Mouse (Mus musculus) lung, postnatal 0 days (tissue): ENCODE data around the gene Gtf2ird1. TPM values are rescaled to one million over a fixed set of nuclear protein-coding genes. Genes with fewer than 3 reads are reported as not detected.
"Not testable (repeated sequence)": the region's sequence is repeated elsewhere in the genome, so short reads cannot be mapped to it uniquely, and the experiment has no call there.

Experiments
- ATAC-seq: fragments of 200-750 bp; cut with Nextera tagmentation; 2 replicates; pipeline ENCODE4 v1.8.0; 2017; ENCODE audit warnings: moderate library complexity
- DNase-seq: peaks from one replicate; pipeline ENCODE4 v3.0.0-alpha.2; 2016; ENCODE audit warnings: low spot score
- H3K27ac ChIP-seq: fragments of 300-500 bp; sonication (generic); 2 replicates; pipeline ENCODE4 v1.5.1; 2014; ENCODE audit warnings: antibody characterized with exemption, mild to moderate bottlenecking, low read length, mixed read lengths
- H3K27me3 ChIP-seq: fragments of 300-500 bp; sonication (generic); replicated peaks from 2 replicates; pipeline ENCODE4 v1.6.1; 2014; ENCODE audit warnings: low read length, mixed read lengths; ENCODE audit not compliant: insufficient read depth
- H3K36me3 ChIP-seq: fragments of 300-500 bp; sonication (generic); 2 replicates; pipeline ENCODE4 v1.6.1; 2014; ENCODE audit warnings: low read length, mixed read lengths; ENCODE audit not compliant: insufficient read depth
- H3K4me1 ChIP-seq: fragments of 300-500 bp; sonication (generic); 2 replicates; pipeline ENCODE4 v1.6.1; 2014; ENCODE audit warnings: antibody characterized with exemption, low read depth, low read length, mixed read lengths; ENCODE audit not compliant: insufficient read depth
- H3K4me2 ChIP-seq: fragments of 300-500 bp; sonication (generic); replicated peaks from 2 replicates; pipeline ENCODE4 v1.6.1; 2014; ENCODE audit warnings: low read depth, mild to moderate bottlenecking, low read length, moderate library complexity, mixed read lengths
- H3K4me3 ChIP-seq: fragments of 300-500 bp; sonication (generic); 2 replicates; pipeline ENCODE4 v1.5.1; 2014; ENCODE audit warnings: low read depth, low read length
- H3K9ac ChIP-seq: fragments of 300-500 bp; sonication (generic); replicated peaks from 2 replicates; pipeline ENCODE4 v1.6.1; 2014; ENCODE audit warnings: low read depth, mild to moderate bottlenecking
- H3K9me3 ChIP-seq: fragments of 300-500 bp; sonication (generic); 2 replicates; pipeline ENCODE4 v1.6.1; 2016; ENCODE audit warnings: low read length, mixed read lengths
- CTCF ChIP-seq: IDR thresholded peaks from 2 replicates; pipeline ENCODE4 v1.5.1; 2016; ENCODE audit warnings: antibody characterized with exemption, mild to moderate bottlenecking
- EP300 ChIP-seq: IDR thresholded peaks from 2 replicates; pipeline ENCODE4 v1.6.1; 2016; ENCODE audit warnings: antibody characterized with exemption, mild to moderate bottlenecking, control low read depth
- WGBS: fragments of 180-500 bp; shearing (Covaris S2); extraction: QIAGEN DNeasy Blood & Tissue Kit; methylation state at CpG from one replicate; pipeline ENCODE4 v1.1.7; 2014; 5-methylcytosine and 5-hydroxymethylcytosine counted together
- polyA plus RNA-seq: library from polyadenylated mRNA; unstranded; fragments of >200 nt; fragmentation: Nextera tagmentation; extraction: Ambion mirVana; gene quantifications from 2 replicates; pipeline ENCODE4 v1.2.1, GENCODE M21; 2015

The Gtf2ird1 gene
- polyA plus RNA-seq, 1 experiment from 2014 or later = 36.1 TPM

DNA sequence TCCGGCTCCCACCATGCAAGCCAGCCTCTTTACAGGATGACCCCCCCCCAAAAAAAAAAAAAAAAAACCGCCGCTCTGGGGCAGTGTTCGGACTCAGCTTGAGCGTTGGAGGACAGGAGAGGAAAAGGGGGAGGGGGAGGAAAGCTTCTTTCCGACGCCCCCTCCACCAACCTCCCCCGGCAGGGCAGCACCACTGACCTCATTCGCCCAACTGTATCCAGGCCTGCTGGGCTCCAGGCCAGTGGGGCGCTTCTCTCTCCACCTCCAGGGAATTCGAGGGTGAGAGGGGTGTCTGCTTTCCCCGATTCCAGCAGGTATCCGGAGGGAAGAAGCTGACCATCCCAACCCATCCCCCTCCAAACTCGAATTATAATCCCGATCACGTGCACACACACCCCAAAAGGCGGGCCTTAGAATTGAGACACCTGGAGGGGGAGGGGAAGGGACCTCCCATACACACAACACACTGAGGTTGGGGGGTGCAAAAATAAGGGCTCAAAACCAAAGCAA is 547 bp downstream of the Gtf2ird1 start:
- Histone ChIP-seq H3K4me1 (peaks cover 5% of the 10 kb centered on the region), H3K27me3 (no peaks in the 10 kb centered on the region), H3K27ac (peak overlapping the region; percentile 79), H3K36me3 (no peaks in the 10 kb centered on the region; the same call in 1 of the 2 replicates), H3K4me3 (peak overlapping the region; percentile 65), H3K9me3 (no peaks in the 10 kb centered on the region), H3K9ac (peak overlapping the region; percentile 69), H3K4me2 (peak overlapping the region; percentile 82)
- no peak for TF ChIP-seq CTCF
- TF ChIP-seq EP300 = no peak
- 4% methylated on average over 11 of the region's 17 CpGs for WGBS
- peak; percentile 50 for ATAC-seq
- DNase-seq = peak; percentile 73

DNA sequence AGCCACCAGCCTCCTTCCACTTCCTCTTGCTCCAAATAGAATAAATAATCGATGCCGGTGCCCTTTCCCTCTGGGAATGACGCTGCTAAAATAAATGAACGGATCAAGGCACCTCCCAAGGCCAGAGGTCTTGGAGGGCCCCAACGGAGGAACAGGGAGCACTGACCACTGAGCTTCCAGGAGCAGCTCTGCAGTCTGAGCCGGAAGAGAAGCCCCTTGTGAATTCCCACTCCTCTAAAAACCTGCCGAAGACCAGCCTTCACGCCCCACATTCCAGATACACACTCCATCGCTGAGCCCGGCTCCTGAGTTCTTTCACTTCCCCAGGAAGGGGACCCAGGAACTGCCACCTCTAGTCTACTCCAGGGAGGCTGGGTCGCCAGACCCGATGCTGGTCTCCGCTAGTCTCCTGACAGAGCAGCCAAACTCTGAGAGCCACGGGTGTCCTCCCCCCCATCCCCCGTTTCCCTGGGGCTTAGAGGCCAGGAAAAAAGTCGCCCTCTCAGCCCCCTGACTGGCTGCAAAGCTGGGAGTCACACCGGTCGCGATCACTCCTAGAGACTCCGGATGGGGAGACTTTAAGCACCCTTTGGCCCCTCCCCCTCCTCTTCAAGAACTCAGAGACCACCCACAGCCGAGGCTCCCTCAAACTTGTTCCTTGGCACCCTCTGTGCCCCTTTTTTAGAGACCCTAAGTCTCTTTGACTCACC is 1.2 kb downstream of the Gtf2ird1 start:
- no peaks in the 10 kb centered on the region; the same call in 1 of the 2 replicates for H3K36me3 ChIP-seq
- peak overlapping the region; percentile 82 for H3K4me2 ChIP-seq
- TF ChIP-seq EP300 (no peak), CTCF (no peak)
- peak overlapping the region; percentile 69 for H3K9ac ChIP-seq
- 2% methylated on average over 21 of the region's 21 CpGs for WGBS
- no peaks in the 10 kb centered on the region for H3K9me3 ChIP-seq
- peak overlapping the region; percentile 65 for H3K4me3 ChIP-seq
- H3K4me1 ChIP-seq = peaks cover 5% of the 10 kb centered on the region
- ATAC-seq (peak; percentile 21), DNase-seq (peak; percentile 68)
- peak overlapping the region; percentile 79 for H3K27ac ChIP-seq
- no peaks in the 10 kb centered on the region for H3K27me3 ChIP-seq

DNA sequence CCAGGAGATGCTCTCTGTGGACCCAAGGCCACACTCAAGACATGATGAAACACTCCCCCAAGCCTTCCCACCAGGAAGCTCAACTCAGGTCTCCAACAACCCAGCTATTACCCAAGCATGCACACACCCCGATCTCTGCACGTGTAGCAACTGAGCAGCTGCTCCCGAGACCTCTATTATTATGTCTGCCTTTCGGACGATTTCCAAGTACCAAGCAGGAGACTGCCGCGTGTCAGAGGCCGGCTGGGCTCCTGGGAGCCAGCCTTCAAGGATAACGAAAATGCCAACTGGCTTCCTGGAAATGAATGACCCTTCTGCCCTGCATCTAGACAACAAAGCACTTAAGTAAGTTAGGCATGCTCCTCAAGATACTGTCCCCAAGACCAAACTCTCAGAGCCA is 2.1 kb downstream of the Gtf2ird1 start:
- TF ChIP-seq CTCF = no peak
- no peak for TF ChIP-seq EP300
- no peak overlapping the region for H3K4me3 ChIP-seq

DNA sequence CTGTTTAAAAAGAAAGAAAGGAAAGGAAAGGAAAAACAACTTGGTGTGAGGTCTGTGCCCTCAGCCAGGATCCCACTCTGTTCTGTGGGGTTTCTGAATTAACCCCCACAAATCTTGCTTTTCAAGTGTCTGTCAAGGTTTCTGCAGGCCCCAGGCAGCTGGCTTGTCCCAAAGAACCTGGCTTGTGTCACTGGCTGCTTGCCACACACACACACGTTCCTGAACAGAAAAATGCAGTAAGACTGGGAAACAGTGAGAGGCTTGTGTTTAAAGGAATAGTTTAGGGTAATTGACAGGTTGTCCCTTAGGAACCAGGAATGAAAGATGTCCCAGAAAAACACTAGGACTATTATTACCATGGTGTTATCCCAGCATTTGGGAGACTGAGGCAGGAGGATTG is 2.9 kb downstream of the Gtf2ird1 start:
- H3K27ac ChIP-seq = no peak overlapping the region

More for the DNA sequence above, 2.1 kb downstream of the Gtf2ird1 start:
- Histone ChIP-seq H3K4me2 (peak overlapping the region; percentile 82; the same call in 1 of the 2 replicates), H3K27ac (peak overlapping the region; percentile 79; the same call in 1 of the 2 replicates), H3K9me3 (no peaks in the 10 kb centered on the region), H3K36me3 (no peaks in the 10 kb centered on the region; the same call in 1 of the 2 replicates), H3K9ac (no peak overlapping the region), H3K4me1 (peaks cover 5% of the 10 kb centered on the region), H3K27me3 (no peaks in the 10 kb centered on the region)
- no peak for ATAC-seq
- peak; percentile 50 for DNase-seq
- 14% methylated on average over 9 of the region's 9 CpGs for WGBS

DNA sequence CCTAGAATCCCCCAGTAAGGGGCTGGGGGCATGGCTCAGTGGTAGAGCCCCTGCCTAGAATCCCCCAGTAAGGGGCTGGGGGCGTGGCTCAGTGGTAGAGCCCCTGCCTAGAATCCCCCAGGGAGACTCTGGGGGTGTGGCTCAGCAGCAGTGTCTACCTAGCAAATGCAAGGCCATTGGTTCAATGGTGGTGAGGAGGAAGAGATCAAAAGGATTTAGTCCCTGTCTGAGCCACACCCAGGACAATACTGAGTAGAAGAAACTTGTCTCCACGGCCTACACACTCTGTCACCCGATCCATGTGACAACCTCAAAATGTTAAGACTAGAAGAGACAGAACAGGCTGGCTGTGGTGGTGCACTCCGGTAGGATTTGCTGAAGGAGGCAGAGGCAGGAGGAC is 9.8 kb downstream of the Gtf2ird1 start:
- ATAC-seq, H3K36me3 ChIP-seq: not testable (repeated sequence)

More for the DNA sequence above, 2.9 kb downstream of the Gtf2ird1 start:
- Histone ChIP-seq H3K27me3 (no peaks in the 10 kb centered on the region), H3K9me3 (no peaks in the 10 kb centered on the region), H3K36me3 (no peaks in the 10 kb centered on the region; the same call in 1 of the 2 replicates), H3K4me2 (no peak overlapping the region), H3K4me3 (no peak overlapping the region), H3K9ac (no peak overlapping the region), H3K4me1 (peaks cover 5% of the 10 kb centered on the region)
- no peak for TF ChIP-seq CTCF
- TF ChIP-seq EP300 = no peak
- WGBS = 27% methylated on average over 1 of the region's 1 CpGs
- DNase-seq = no peak
- ATAC-seq = no peak

DNA sequence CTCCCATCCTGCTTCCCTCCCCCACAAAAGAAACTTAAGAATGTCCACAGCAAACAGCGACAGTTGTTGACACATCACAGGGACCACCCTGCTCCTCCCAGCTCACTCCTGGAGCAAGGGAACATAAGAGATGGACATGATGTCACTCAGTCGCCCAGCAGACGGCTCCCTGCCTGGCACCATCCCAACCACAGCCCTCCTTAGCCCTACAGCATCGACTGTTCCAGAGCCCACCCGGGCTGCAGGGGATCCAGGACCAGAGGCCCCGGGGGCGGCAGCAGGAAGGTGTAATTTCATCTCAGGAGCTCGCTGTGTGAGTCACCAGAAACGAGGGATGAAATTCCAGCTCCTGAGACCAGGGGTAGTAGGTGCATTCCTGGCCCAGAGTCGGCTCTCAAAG is 10.6 kb downstream of the Gtf2ird1 start:
- peak; percentile 79 for ATAC-seq
- no peak overlapping the region for H3K9ac ChIP-seq

More for the DNA sequence above, 9.8 kb downstream of the Gtf2ird1 start:
- H3K9me3 ChIP-seq, DNase-seq, H3K27ac ChIP-seq, H3K4me1 ChIP-seq, H3K9ac ChIP-seq, H3K4me3 ChIP-seq, H3K4me2 ChIP-seq, H3K27me3 ChIP-seq: not testable (repeated sequence)
- 88% methylated on average over 4 of the region's 4 CpGs for WGBS

More for the DNA sequence above, 10.6 kb downstream of the Gtf2ird1 start:
- peaks cover 5% of the 10 kb centered on the region for H3K4me1 ChIP-seq
- no peak overlapping the region for H3K4me3 ChIP-seq
- 9% methylated on average over 10 of the region's 10 CpGs for WGBS
- H3K9me3 ChIP-seq = no peaks in the 10 kb centered on the region
- H3K27me3 ChIP-seq = no peaks in the 10 kb centered on the region
- no peak overlapping the region for H3K4me2 ChIP-seq
- peak; percentile 59 for DNase-seq
- no peaks in the 10 kb centered on the region for H3K36me3 ChIP-seq
- TF ChIP-seq CTCF = no peak
- 0 out of 2 replicates have a peak, but pooled peaks have one; percentile 14 for TF ChIP-seq EP300
- H3K27ac ChIP-seq = 0 out of 2 replicates have a peak overlapping the region, but pooled peaks have one; percentile 14
